Mouse (Mus musculus): ENCODE data around the gene Stmn1.
"Not testable (repeated sequence)": the region's sequence is repeated elsewhere in the genome, so short reads cannot be mapped to it uniquely, and the experiment has no call there.

DNA sequence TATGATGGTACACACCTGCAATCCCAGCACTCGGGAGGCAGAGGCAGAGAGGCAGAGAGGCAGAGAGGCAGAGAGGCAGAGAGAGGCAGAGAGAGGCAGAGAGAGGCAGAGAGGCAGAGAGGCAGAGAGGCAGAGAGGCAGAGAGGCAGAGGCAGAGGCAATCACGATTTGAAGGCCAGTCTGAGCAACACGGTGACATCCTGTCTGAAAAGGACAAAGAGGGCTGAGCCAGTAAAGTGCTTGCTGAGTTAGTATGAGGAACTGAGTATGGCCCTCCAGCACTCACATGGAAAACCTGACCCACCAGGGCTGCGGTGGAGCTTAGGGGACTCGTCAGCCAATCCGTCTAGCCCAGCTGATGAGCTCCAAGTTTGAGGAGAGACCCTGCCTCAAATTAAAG, 30.9 kb downstream of the Stmn1 start:
- TF ChIP-seq CTCF (IDR thresholded peaks at IDR 0.05; ENCODE audit: low read depth, low read length); POLR2A (IDR thresholded peaks at IDR 0.05; ENCODE audit: borderline replicate concordance, low read depth, low read length): not testable (repeated sequence)

All from bone marrow macrophage, adult 2 months (primary cell).